Mouse (Mus musculus): ENCODE measurements around the gene Cdc42ep1.

DNA sequence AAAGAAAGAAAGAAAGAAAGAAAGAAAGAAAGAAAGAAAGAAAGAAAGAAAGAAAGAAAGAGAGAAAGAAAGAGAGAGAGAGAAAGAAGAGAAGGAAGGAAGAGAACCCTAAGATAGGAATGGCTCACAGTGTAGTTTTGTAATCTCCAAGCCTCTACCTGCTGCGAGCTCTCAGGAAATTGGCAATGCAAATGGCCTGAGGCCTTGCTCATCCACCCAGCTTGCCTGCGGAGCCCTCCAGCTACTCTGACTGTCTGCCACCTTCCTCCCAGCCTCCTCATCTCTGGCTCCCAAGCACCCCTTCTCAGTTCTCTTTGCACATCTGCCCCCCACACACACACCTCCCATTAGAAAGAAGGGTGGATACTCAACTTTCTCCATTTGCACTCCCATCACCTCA is 33.4 kb upstream of the Cdc42ep1 start:
- no peak for TF ChIP-seq POLR2A (IDR thresholded peaks at IDR 0.05; ENCODE audit: low read depth, low read length)
- no peak for TF ChIP-seq CTCF (conservative IDR thresholded peaks at IDR 0.05; ENCODE audit: insufficient read depth, insufficient read length, low read depth, low read length)
